Mouse (Mus musculus): ENCODE data around the gene Oas3. TPM values are rescaled to one million over a fixed set of nuclear protein-coding genes. Genes with fewer than 3 reads are reported as not detected.

Gene Oas3
- polyA plus RNA-seq, 1 experiment from 2014 or later, result 0.65 TPM

- ATAC-seq (ENCODE audit: low FRiP score), result no peak
- Histone ChIP-seq H3K4me1 (replicated peaks) (no peaks in the 10 kb centered on the region), H3K4me3 (no peak overlapping the region), H3K27ac (no peak overlapping the region), H3K4me2 (no peak overlapping the region), H3K9me3 (no peaks in the 10 kb centered on the region), H3K27me3 (peaks cover 9% of the 10 kb centered on the region; the same call in 1 of the 2 replicates), H3K36me3 (no peaks in the 10 kb centered on the region), H3K9ac (no peak overlapping the region)
- WGBS, result 18% methylated on average over 5 of the region's 5 CpGs
These were observed 31.0 kb downstream of the Oas3 start for GRCm38 (mm10) chr5:120746451-120746850.

GRCm38 (mm10) chr5:120742125-120742524 lies 35.3 kb downstream of the Oas3 start:
- Histone ChIP-seq H3K27ac (no peak overlapping the region), H3K4me2 (no peak overlapping the region), H3K4me3 (no peak overlapping the region), H3K9me3 (no peaks in the 10 kb centered on the region), H3K9ac (no peak overlapping the region), H3K4me1 (replicated peaks) (no peaks in the 10 kb centered on the region), H3K27me3 (0 out of 2 replicates have a peak, but pooled peaks cover 7% of the 10 kb centered on the region), H3K36me3 (no peaks in the 10 kb centered on the region)
- WGBS, result 31% methylated on average over 4 of the region's 4 CpGs
- no peak for ATAC-seq (ENCODE audit: low FRiP score)

GRCm38 (mm10) chr5:120734380-120734990 lies 43.0 kb downstream of the Oas3 start:
- no peak for ATAC-seq (ENCODE audit: low FRiP score)
- Histone ChIP-seq H3K9me3 (no peaks in the 10 kb centered on the region), H3K9ac (no peak overlapping the region), H3K36me3 (no peaks in the 10 kb centered on the region), H3K27me3 (0 out of 2 replicates have a peak, but pooled peaks cover 6% of the 10 kb centered on the region), H3K27ac (no peak overlapping the region), H3K4me1 (replicated peaks) (peaks cover 5% of the 10 kb centered on the region; the same call in 1 of the 2 replicates), H3K4me2 (no peak overlapping the region), H3K4me3 (no peak overlapping the region)
- WGBS, result 65% methylated on average over 14 of the region's 14 CpGs

GRCm38 (mm10) chr5:120733696-120734095 lies 43.8 kb downstream of the Oas3 start:
- no peak overlapping the region for H3K27ac ChIP-seq
- no peak overlapping the region for H3K9ac ChIP-seq
- 0 out of 2 replicates have a peak, but pooled peaks cover 6% of the 10 kb centered on the region for H3K27me3 ChIP-seq
- H3K4me3 ChIP-seq, result no peak overlapping the region
- H3K4me1 ChIP-seq (replicated peaks), result peaks cover 5% of the 10 kb centered on the region; the same call in 1 of the 2 replicates
- no peak overlapping the region for H3K4me2 ChIP-seq
- WGBS, result 92% methylated on average over 3 of the region's 3 CpGs
- H3K9me3 ChIP-seq, result no peaks in the 10 kb centered on the region
- ATAC-seq (ENCODE audit: low FRiP score), result no peak
- no peaks in the 10 kb centered on the region for H3K36me3 ChIP-seq

- H3K27me3 ChIP-seq, result 0 out of 2 replicates have a peak, but pooled peaks cover 6% of the 10 kb centered on the region
- no peak overlapping the region for H3K9ac ChIP-seq
- peaks cover 5% of the 10 kb centered on the region; the same call in 1 of the 2 replicates for H3K4me1 ChIP-seq (replicated peaks)
- no peak for ATAC-seq (ENCODE audit: low FRiP score)
- no peak overlapping the region for H3K27ac ChIP-seq
- no peaks in the 10 kb centered on the region for H3K36me3 ChIP-seq
- H3K4me2 ChIP-seq, result no peak overlapping the region
- H3K9me3 ChIP-seq, result no peaks in the 10 kb centered on the region
- 52% methylated on average over 1 of the region's 1 CpGs for WGBS
- no peak overlapping the region for H3K4me3 ChIP-seq
These were observed 44.7 kb downstream of the Oas3 start for GRCm38 (mm10) chr5:120732740-120733139.

GRCm38 (mm10) chr5:120729319-120729718 lies 48.1 kb downstream of the Oas3 start:
- no peak overlapping the region for H3K4me3 ChIP-seq
- WGBS, result 67% methylated on average over 10 of the region's 10 CpGs
- ATAC-seq (ENCODE audit: low FRiP score), result no peak
- no peak overlapping the region for H3K27ac ChIP-seq
- no peaks in the 10 kb centered on the region for H3K36me3 ChIP-seq
- no peaks in the 10 kb centered on the region for H3K9me3 ChIP-seq
- no peak overlapping the region for H3K9ac ChIP-seq
- peaks cover 15% of the 10 kb centered on the region; the same call in 1 of the 2 replicates for H3K27me3 ChIP-seq
- H3K4me1 ChIP-seq (replicated peaks), result no peaks in the 10 kb centered on the region
- H3K4me2 ChIP-seq, result no peak overlapping the region

- no peak overlapping the region for H3K9ac ChIP-seq
These were observed 51.5 kb downstream of the Oas3 start for GRCm38 (mm10) chr5:120725811-120726455.

GRCm38 (mm10) chr5:120721005-120721404 lies 56.5 kb downstream of the Oas3 start:
- no peak overlapping the region for H3K27ac ChIP-seq
- no peaks in the 10 kb centered on the region for H3K36me3 ChIP-seq
- H3K9ac ChIP-seq, result no peak overlapping the region
- 0 out of 2 replicates have a peak, but pooled peaks cover 6% of the 10 kb centered on the region for H3K27me3 ChIP-seq
- 64% methylated on average over 7 of the region's 7 CpGs for WGBS
- H3K9me3 ChIP-seq, result no peaks in the 10 kb centered on the region
- no peak overlapping the region for H3K4me3 ChIP-seq
- 0 out of 2 replicates have a peak, but pooled peaks cover 4% of the 10 kb centered on the region for H3K4me1 ChIP-seq (replicated peaks)
- ATAC-seq (ENCODE audit: low FRiP score), result no peak
- no peak overlapping the region for H3K4me2 ChIP-seq

More at GRCm38 (mm10) chr5:120725811-120726455, 51.5 kb downstream of the Oas3 start:
- Histone ChIP-seq H3K4me3 (no peak overlapping the region), H3K4me1 (replicated peaks) (no peaks in the 10 kb centered on the region), H3K27ac (no peak overlapping the region), H3K36me3 (no peaks in the 10 kb centered on the region), H3K27me3 (peaks cover 9% of the 10 kb centered on the region; the same call in 1 of the 2 replicates), H3K4me2 (no peak overlapping the region), H3K9me3 (no peaks in the 10 kb centered on the region)
- 58% methylated on average over 12 of the region's 12 CpGs for WGBS
- ATAC-seq (ENCODE audit: low FRiP score), result no peak

GRCm38 (mm10) chr5:120718600-120719378 lies 58.7 kb downstream of the Oas3 start:
- Histone ChIP-seq H3K27ac (no peak overlapping the region), H3K36me3 (no peaks in the 10 kb centered on the region), H3K4me2 (no peak overlapping the region), H3K9ac (no peak overlapping the region), H3K4me3 (no peak overlapping the region), H3K4me1 (replicated peaks) (peaks cover 8% of the 10 kb centered on the region; the same call in 1 of the 2 replicates), H3K9me3 (no peaks in the 10 kb centered on the region), H3K27me3 (peaks cover 19% of the 10 kb centered on the region)
- WGBS, result 56% methylated on average over 15 of the region's 15 CpGs
- ATAC-seq (ENCODE audit: low FRiP score), result no peak

- ATAC-seq (ENCODE audit: low FRiP score), result no peak
- Histone ChIP-seq H3K27me3 (peaks cover 33% of the 10 kb centered on the region), H3K4me1 (replicated peaks) (peaks cover 14% of the 10 kb centered on the region), H3K4me3 (no peak overlapping the region), H3K9me3 (no peaks in the 10 kb centered on the region), H3K9ac (no peak overlapping the region), H3K4me2 (no peak overlapping the region), H3K27ac (no peak overlapping the region), H3K36me3 (no peaks in the 10 kb centered on the region)
- WGBS, result 81% methylated on average over 10 of the region's 10 CpGs
These were observed 60.3 kb downstream of the Oas3 start for GRCm38 (mm10) chr5:120717136-120717535.

GRCm38 (mm10) chr5:120714314-120714713 lies 63.1 kb downstream of the Oas3 start:
- Histone ChIP-seq H3K36me3 (no peaks in the 10 kb centered on the region), H3K9ac (no peak overlapping the region), H3K27ac (no peak overlapping the region), H3K27me3 (peaks cover 41% of the 10 kb centered on the region), H3K9me3 (no peaks in the 10 kb centered on the region), H3K4me2 (no peak overlapping the region), H3K4me1 (replicated peaks) (peaks cover 41% of the 10 kb centered on the region), H3K4me3 (no peak overlapping the region)
- 4% methylated on average over 16 of the region's 16 CpGs for WGBS
- ATAC-seq (ENCODE audit: low FRiP score), result no peak

- Histone ChIP-seq H3K4me1 (replicated peaks) (peaks cover 53% of the 10 kb centered on the region), H3K27me3 (peaks cover 45% of the 10 kb centered on the region), H3K9ac (no peak overlapping the region), H3K4me2 (no peak overlapping the region), H3K36me3 (no peaks in the 10 kb centered on the region), H3K27ac (no peak overlapping the region), H3K4me3 (no peak overlapping the region), H3K9me3 (no peaks in the 10 kb centered on the region)
- 50% methylated on average over 8 of the region's 8 CpGs for WGBS
- no peak for ATAC-seq (ENCODE audit: low FRiP score)
These were observed 64.7 kb downstream of the Oas3 start for GRCm38 (mm10) chr5:120712721-120713120.

Data from hindbrain, embryonic 13.5 days (tissue).